Mouse (Mus musculus): ENCODE measurements around the gene Limch1. TPM values are rescaled to one million over a fixed set of nuclear protein-coding genes. Genes with fewer than 3 reads are reported as not detected.

The Limch1 gene
- total and polyA plus RNA-seq, 3 experiments, result 0.33 TPM; not detected in 2

GRCm38 (mm10) chr5:66862151-66862550, 116.5 kb downstream of the Limch1 start:
- H3K4me1 ChIP-seq (ENCODE audit: insufficient read depth, low read depth, low read length), result no peaks in the 10 kb centered on the region
- DNase-seq (ENCODE audit: low spot score) (no peak), ATAC-seq (ENCODE audit: extremely low read depth, insufficient number of reproducible peaks, low FRiP score, poor library complexity, severe bottlenecking) (no peak)
- no peak for TF ChIP-seq GATA1 (IDR thresholded peaks at IDR 0.05; ENCODE audit: borderline replicate concordance, low read length)
- TF ChIP-seq GATA2 (IDR thresholded peaks at IDR 0.05; ENCODE audit: borderline replicate concordance, low read depth, low read length), result no peak
- no peak for TF ChIP-seq TAL1 (conservative IDR thresholded peaks at IDR 0.05; ENCODE audit: low read depth, low read length)
- TF ChIP-seq POLR2AphosphoS5 (IDR thresholded peaks at IDR 0.05; ENCODE audit: insufficient replicate concordance, low read depth, low read length), result no peak
- no peak for TF ChIP-seq CTCF (IDR thresholded peaks at IDR 0.05; ENCODE audit: low read depth, low read length)
- peaks cover 66% of the 10 kb centered on the region for H3K9me3 ChIP-seq (replicated peaks)
- H3K27me3 ChIP-seq (ENCODE audit: insufficient read depth, low read length), result no peaks in the 10 kb centered on the region
- H3K4me3 ChIP-seq (ENCODE audit: low read depth, low read length), result no peak overlapping the region
- H3K36me3 ChIP-seq (replicated peaks), result no peaks in the 10 kb centered on the region

DNA sequence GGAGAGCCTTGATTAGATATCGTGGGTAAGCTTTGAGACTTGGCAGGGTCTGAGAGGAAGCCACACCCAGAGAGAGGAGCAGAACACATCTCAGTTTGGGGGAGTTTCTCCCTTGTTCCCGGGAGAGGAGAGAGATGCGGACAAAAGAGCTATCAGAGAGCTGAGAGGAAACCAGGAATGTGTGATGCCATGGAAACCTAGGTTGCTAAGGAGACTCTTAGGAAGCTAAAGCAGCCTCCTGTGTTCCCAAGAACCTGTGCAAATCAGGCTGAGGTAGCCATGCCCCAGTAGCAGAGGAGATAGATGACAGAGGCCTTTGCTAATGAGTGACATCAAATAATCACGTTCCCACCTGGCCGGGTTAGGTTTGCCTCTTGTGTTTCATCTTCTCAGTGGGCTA, 119.6 kb downstream of the Limch1 start:
- DNase-seq (ENCODE audit: low spot score) (no peak), ATAC-seq (ENCODE audit: extremely low read depth, insufficient number of reproducible peaks, low FRiP score, poor library complexity, severe bottlenecking) (no peak)
- no peak overlapping the region for H3K4me3 ChIP-seq (ENCODE audit: low read depth, low read length)
- TF ChIP-seq GATA1 (IDR thresholded peaks at IDR 0.05; ENCODE audit: borderline replicate concordance, low read length) (no peak), CTCF (IDR thresholded peaks at IDR 0.05; ENCODE audit: low read depth, low read length) (no peak), TAL1 (conservative IDR thresholded peaks at IDR 0.05; ENCODE audit: low read depth, low read length) (no peak)
- no peaks in the 10 kb centered on the region for H3K4me1 ChIP-seq (ENCODE audit: insufficient read depth, low read depth, low read length)
- no peaks in the 10 kb centered on the region for H3K27me3 ChIP-seq (ENCODE audit: insufficient read depth, low read length)
- H3K9me3 ChIP-seq (replicated peaks), result peaks cover 64% of the 10 kb centered on the region
- no peaks in the 10 kb centered on the region for H3K36me3 ChIP-seq (replicated peaks)

DNA sequence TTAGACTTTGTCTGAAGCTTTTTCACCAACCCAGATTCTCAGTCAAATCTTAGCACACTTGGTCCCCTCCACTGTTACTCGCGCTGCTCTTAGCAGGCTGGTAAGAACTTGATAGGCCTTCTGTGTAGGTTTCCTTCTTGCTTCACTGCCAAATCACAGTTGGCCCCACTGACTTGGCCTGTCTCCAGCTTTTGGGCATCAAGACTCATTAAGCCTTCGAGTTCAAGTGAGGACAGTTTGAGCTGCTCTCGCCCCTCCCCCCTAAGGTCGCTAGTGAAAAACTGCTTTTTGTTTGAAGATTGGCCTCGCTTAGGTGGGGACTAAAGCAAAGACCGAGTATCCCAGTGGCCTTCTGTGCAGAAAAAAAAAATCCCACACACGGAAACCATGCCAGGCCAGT, 120.4 kb downstream of the Limch1 start:
- no peaks in the 10 kb centered on the region for H3K36me3 ChIP-seq (replicated peaks)
- TF ChIP-seq POLR2AphosphoS5 (IDR thresholded peaks at IDR 0.05; ENCODE audit: insufficient replicate concordance, low read depth, low read length), result no peak
- no peak for TF ChIP-seq TAL1 (conservative IDR thresholded peaks at IDR 0.05; ENCODE audit: low read depth, low read length)
- TF ChIP-seq GATA1 (IDR thresholded peaks at IDR 0.05; ENCODE audit: borderline replicate concordance, low read length), result no peak
- TF ChIP-seq GATA2 (IDR thresholded peaks at IDR 0.05; ENCODE audit: borderline replicate concordance, low read depth, low read length), result no peak
- no peak for TF ChIP-seq CTCF (IDR thresholded peaks at IDR 0.05; ENCODE audit: low read depth, low read length)
- no peaks in the 10 kb centered on the region for H3K4me1 ChIP-seq (ENCODE audit: insufficient read depth, low read depth, low read length)
- H3K4me3 ChIP-seq (ENCODE audit: low read depth, low read length), result no peak overlapping the region
- no peak for ATAC-seq (ENCODE audit: extremely low read depth, insufficient number of reproducible peaks, low FRiP score, poor library complexity, severe bottlenecking)
- no peak for DNase-seq (ENCODE audit: low spot score)
- no peaks in the 10 kb centered on the region for H3K27me3 ChIP-seq (ENCODE audit: insufficient read depth, low read length)
- H3K9me3 ChIP-seq (replicated peaks), result peaks cover 64% of the 10 kb centered on the region

GRCm38 (mm10) chr5:66869545-66869944, 123.9 kb downstream of the Limch1 start:
- Histone ChIP-seq H3K9me3 (replicated peaks) (peaks cover 65% of the 10 kb centered on the region), H3K27me3 (ENCODE audit: insufficient read depth, low read length) (no peaks in the 10 kb centered on the region), H3K4me3 (ENCODE audit: low read depth, low read length) (no peak overlapping the region), H3K4me1 (ENCODE audit: insufficient read depth, low read depth, low read length) (no peaks in the 10 kb centered on the region), H3K36me3 (replicated peaks) (no peaks in the 10 kb centered on the region)
- ATAC-seq (ENCODE audit: extremely low read depth, insufficient number of reproducible peaks, low FRiP score, poor library complexity, severe bottlenecking) (no peak), DNase-seq (ENCODE audit: low spot score) (no peak)
- TF ChIP-seq POLR2AphosphoS5 (IDR thresholded peaks at IDR 0.05; ENCODE audit: insufficient replicate concordance, low read depth, low read length) (no peak), GATA1 (IDR thresholded peaks at IDR 0.05; ENCODE audit: borderline replicate concordance, low read length) (no peak), TAL1 (conservative IDR thresholded peaks at IDR 0.05; ENCODE audit: low read depth, low read length) (no peak), CTCF (IDR thresholded peaks at IDR 0.05; ENCODE audit: low read depth, low read length) (no peak), GATA2 (IDR thresholded peaks at IDR 0.05; ENCODE audit: borderline replicate concordance, low read depth, low read length) (no peak)

GRCm38 (mm10) chr5:66871521-66872050, 126.0 kb downstream of the Limch1 start:
- Histone ChIP-seq H3K9me3 (replicated peaks) (peaks cover 56% of the 10 kb centered on the region), H3K4me3 (ENCODE audit: low read depth, low read length) (no peak overlapping the region), H3K36me3 (replicated peaks) (no peaks in the 10 kb centered on the region), H3K4me1 (ENCODE audit: insufficient read depth, low read depth, low read length) (no peaks in the 10 kb centered on the region), H3K27me3 (ENCODE audit: insufficient read depth, low read length) (no peaks in the 10 kb centered on the region)
- ATAC-seq (ENCODE audit: extremely low read depth, insufficient number of reproducible peaks, low FRiP score, poor library complexity, severe bottlenecking) (no peak), DNase-seq (ENCODE audit: low spot score) (no peak)
- TF ChIP-seq GATA1 (IDR thresholded peaks at IDR 0.05; ENCODE audit: borderline replicate concordance, low read length), result no peak
- TF ChIP-seq CTCF (IDR thresholded peaks at IDR 0.05; ENCODE audit: low read depth, low read length), result no peak
- no peak for TF ChIP-seq TAL1 (conservative IDR thresholded peaks at IDR 0.05; ENCODE audit: low read depth, low read length)
- no peak for TF ChIP-seq GATA2 (IDR thresholded peaks at IDR 0.05; ENCODE audit: borderline replicate concordance, low read depth, low read length)
- no peak for TF ChIP-seq POLR2AphosphoS5 (IDR thresholded peaks at IDR 0.05; ENCODE audit: insufficient replicate concordance, low read depth, low read length)

DNA sequence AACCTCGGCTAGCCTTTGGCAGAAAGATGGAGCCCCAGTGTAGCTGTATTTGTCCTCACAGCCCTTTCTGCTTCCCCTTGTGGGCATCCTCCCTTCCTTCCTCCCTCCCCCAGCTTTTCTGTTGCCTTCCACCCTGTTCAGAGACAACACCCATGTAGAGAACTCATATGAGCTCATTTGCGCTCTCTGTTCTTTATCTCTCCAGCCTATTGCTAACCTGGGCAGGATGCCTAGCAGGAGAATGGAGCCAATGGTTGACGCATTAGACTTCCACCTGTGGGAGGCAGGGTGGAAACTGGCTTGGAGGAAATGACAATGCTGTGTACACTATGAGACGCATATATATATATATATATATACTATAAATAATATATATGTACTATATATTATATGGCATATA, 126.4 kb downstream of the Limch1 start:
- no peak for ATAC-seq (ENCODE audit: extremely low read depth, insufficient number of reproducible peaks, low FRiP score, poor library complexity, severe bottlenecking)

More for the DNA sequence above, 126.4 kb downstream of the Limch1 start:
- TF ChIP-seq POLR2AphosphoS5 (IDR thresholded peaks at IDR 0.05; ENCODE audit: insufficient replicate concordance, low read depth, low read length) (no peak), TAL1 (conservative IDR thresholded peaks at IDR 0.05; ENCODE audit: low read depth, low read length) (no peak), GATA1 (IDR thresholded peaks at IDR 0.05; ENCODE audit: borderline replicate concordance, low read length) (no peak), CTCF (IDR thresholded peaks at IDR 0.05; ENCODE audit: low read depth, low read length) (no peak), GATA2 (IDR thresholded peaks at IDR 0.05; ENCODE audit: borderline replicate concordance, low read depth, low read length) (no peak)
- H3K4me1 ChIP-seq (ENCODE audit: insufficient read depth, low read depth, low read length), result no peaks in the 10 kb centered on the region
- H3K27me3 ChIP-seq (ENCODE audit: insufficient read depth, low read length), result no peaks in the 10 kb centered on the region
- no peak for DNase-seq (ENCODE audit: low spot score)
- H3K4me3 ChIP-seq (ENCODE audit: low read depth, low read length), result no peak overlapping the region
- no peaks in the 10 kb centered on the region for H3K36me3 ChIP-seq (replicated peaks)
- peaks cover 56% of the 10 kb centered on the region for H3K9me3 ChIP-seq (replicated peaks)
